Mouse (Mus musculus) hindbrain, embryonic 11.5 days (tissue): ENCODE results near the gene Cmtm5. TPM values are rescaled to one million over a fixed set of nuclear protein-coding genes. Genes with fewer than 3 reads are reported as not detected.
A peak's percentile ranks its signal among the peaks of the same experiment; 100 is the strongest.
"Not testable (repeated sequence)": the region's sequence is repeated elsewhere in the genome, so short reads cannot be mapped to it uniquely, and the experiment has no call there.

Experiments
- ATAC-seq: fragments of 200-750 bp; cut with Nextera tagmentation; 2 replicates; pipeline ENCODE4 v1.8.0; 2017; ENCODE audit warnings: mild to moderate bottlenecking, moderate TSS enrichment, moderate library complexity; ENCODE audit not compliant: low FRiP score
- DNase-seq: peaks from one replicate; pipeline ENCODE4 v3.0.0-alpha.2; 2015; ENCODE audit warnings: low spot score
- H3K27ac ChIP-seq: fragments of 300-500 bp; sonication (generic); 2 replicates; pipeline ENCODE4 v1.5.1; 2014; ENCODE audit warnings: mild to moderate bottlenecking, low read depth, low read length
- H3K27me3 ChIP-seq: fragments of 300-500 bp; sonication (generic); 2 replicates; pipeline ENCODE4 v1.6.1; 2014; ENCODE audit warnings: mild to moderate bottlenecking, low read length, moderate library complexity, mixed read lengths; ENCODE audit not compliant: control insufficient read depth, insufficient read depth
- H3K36me3 ChIP-seq: fragments of 300-500 bp; sonication (generic); 2 replicates; pipeline ENCODE4 v1.6.1; 2014; ENCODE audit warnings: mild to moderate bottlenecking, low read length, moderate library complexity, mixed read lengths; ENCODE audit not compliant: control insufficient read depth, insufficient read depth
- H3K4me1 ChIP-seq: fragments of 300-500 bp; sonication (generic); replicated peaks from 2 replicates; pipeline ENCODE4 v1.6.1; 2014; ENCODE audit warnings: low read length, mixed read lengths; ENCODE audit not compliant: control insufficient read depth, insufficient read depth
- H3K4me2 ChIP-seq: fragments of 300-500 bp; sonication (generic); replicated peaks from 2 replicates; pipeline ENCODE4 v1.6.1; 2014; ENCODE audit warnings: mild to moderate bottlenecking, low read depth, low read length
- H3K4me3 ChIP-seq: fragments of 300-500 bp; sonication (generic); 2 replicates; pipeline ENCODE4 v1.5.1; 2014; ENCODE audit warnings: low read depth, low read length
- H3K9ac ChIP-seq: fragments of 300-500 bp; sonication (generic); 2 replicates; pipeline ENCODE4 v1.6.1; 2014; ENCODE audit warnings: low read depth, low read length
- H3K9me3 ChIP-seq: fragments of 300-500 bp; sonication (generic); 2 replicates; pipeline ENCODE4 v1.6.1; 2016; ENCODE audit warnings: low read length; ENCODE audit not compliant: control insufficient read depth
- WGBS: fragments of 180-500 bp; shearing (Covaris S2); extraction: QIAGEN DNeasy Blood & Tissue Kit; methylation state at CpG from one replicate; pipeline ENCODE4 v1.1.7; 2014; 5-methylcytosine and 5-hydroxymethylcytosine counted together
- microRNA counts: library from miRNA; unstranded; fragments of <30 nt; microRNA quantifications from one replicate; lab custom pipeline; 2015
- polyA plus RNA-seq: library from polyadenylated mRNA; unstranded; fragments of >200 nt; fragmentation: Nextera tagmentation; extraction: Ambion mirVana; gene quantifications from 2 replicates; pipeline ENCODE4 v1.2.1, GENCODE M21; 2014

Cmtm5 gene
- polyA plus RNA-seq, 1 experiment from 2014 or later = 1.8 TPM

- 89% methylated on average over 7 of the region's 11 CpGs for WGBS
- H3K4me2 ChIP-seq, H3K4me3 ChIP-seq, H3K27ac ChIP-seq, DNase-seq, H3K4me1 ChIP-seq, H3K36me3 ChIP-seq, ATAC-seq, H3K9me3 ChIP-seq, H3K9ac ChIP-seq, H3K27me3 ChIP-seq: not testable (repeated sequence)
Observed at GRCm38 (mm10) chr14:54972786-54973185, 36.7 kb downstream of the Cmtm5 start.

DNA sequence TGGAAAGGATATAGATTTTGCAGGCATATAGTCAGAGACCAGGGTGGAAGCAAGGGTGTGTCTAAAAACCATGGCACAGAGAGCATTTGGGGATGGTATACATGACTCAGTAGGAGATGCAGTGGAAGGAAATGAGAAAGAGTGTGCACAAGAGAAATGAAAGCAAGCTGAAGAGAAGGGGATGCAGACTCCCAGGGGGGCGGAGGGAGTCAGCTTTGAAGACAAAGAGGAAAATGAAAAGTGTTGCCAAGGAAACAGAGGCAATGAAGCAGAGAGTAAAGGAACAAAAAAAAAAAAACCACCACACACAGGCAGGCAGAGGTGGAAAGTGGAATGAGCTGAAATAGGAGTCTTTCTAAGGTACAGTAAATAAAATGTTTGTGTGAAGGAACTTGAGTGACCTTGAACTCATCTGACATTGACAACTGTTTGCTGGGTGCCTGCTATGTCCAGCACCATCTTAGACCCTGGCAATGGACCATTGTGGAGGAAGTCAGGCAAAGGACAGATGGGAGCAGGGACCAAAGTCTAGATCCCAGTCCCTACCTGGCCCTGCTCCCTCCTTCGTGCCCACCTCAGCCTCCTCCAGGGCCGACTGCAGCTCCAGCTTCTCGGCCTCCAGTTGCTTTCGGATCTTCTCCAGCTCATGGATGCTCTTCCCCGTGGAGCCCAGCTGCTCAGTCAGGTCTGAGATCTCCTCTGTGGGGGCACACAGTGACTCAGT lies 38.2 kb downstream of the Cmtm5 start:
- H3K27me3 ChIP-seq = no peaks in the 10 kb centered on the region
- H3K36me3 ChIP-seq = no peaks in the 10 kb centered on the region
- DNase-seq (peak; percentile 42), ATAC-seq (no peak)
- no peak overlapping the region for H3K9ac ChIP-seq
- H3K27ac ChIP-seq = no peak overlapping the region
- H3K4me3 ChIP-seq = no peak overlapping the region
- H3K9me3 ChIP-seq = no peaks in the 10 kb centered on the region
- H3K4me1 ChIP-seq = no peaks in the 10 kb centered on the region; the same call in 1 of the 2 replicates
- H3K4me2 ChIP-seq = no peak overlapping the region
- 70% methylated on average over 6 of the region's 6 CpGs for WGBS

DNA sequence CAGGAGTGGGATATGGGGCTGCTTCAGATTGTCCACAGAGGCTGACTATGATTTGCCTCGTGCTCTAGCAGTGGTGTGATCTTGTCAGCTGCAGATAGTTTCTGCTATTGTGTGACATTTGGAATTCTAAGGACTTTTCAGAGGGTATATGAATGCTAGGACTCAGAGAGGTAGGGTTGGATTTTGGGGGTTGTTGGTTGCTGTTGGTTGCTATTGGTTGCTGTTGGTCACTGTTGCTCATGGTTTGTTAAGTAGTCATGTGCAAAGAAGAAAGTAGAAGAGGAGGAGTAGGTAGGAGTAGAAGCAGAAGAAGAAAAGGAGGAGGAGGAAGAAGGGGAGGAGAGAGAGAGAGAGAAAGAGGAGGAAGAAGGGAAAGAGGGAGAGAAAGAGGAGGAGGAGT lies 40.6 kb downstream of the Cmtm5 start, which contains the start of gene Gm17428:
Gene Gm17428, plus strand, starts transcription at position 301 of the 400 bp plus-strand sequence.
- Histone ChIP-seq H3K27me3 (no peaks in the 10 kb centered on the region), H3K4me2 (no peak within 1 kb of the TSS), H3K27ac (no peak within 1 kb of the TSS), H3K36me3 (no peaks in the 10 kb centered on the region), H3K4me1 (no peaks in the 10 kb centered on the region; the same call in 1 of the 2 replicates), H3K4me3 (no peak within 1 kb of the TSS), H3K9me3 (no peaks in the 10 kb centered on the region), H3K9ac (no peak within 1 kb of the TSS)
- ATAC-seq (no peak), DNase-seq (no peak)
- 69% methylated on average over 1 of the region's 1 CpGs for WGBS

- H3K9ac ChIP-seq = no peak overlapping the region
- no peak overlapping the region for H3K4me3 ChIP-seq
- WGBS = 92% methylated on average over 8 of the region's 8 CpGs
- ATAC-seq (no peak), DNase-seq (no peak)
- H3K9me3 ChIP-seq = no peaks in the 10 kb centered on the region
- H3K27me3 ChIP-seq = no peaks in the 10 kb centered on the region
- no peak overlapping the region for H3K27ac ChIP-seq
- no peaks in the 10 kb centered on the region for H3K36me3 ChIP-seq
- H3K4me2 ChIP-seq = no peak overlapping the region
- no peaks in the 10 kb centered on the region; the same call in 1 of the 2 replicates for H3K4me1 ChIP-seq
Observed at GRCm38 (mm10) chr14:54978664-54979063, 42.6 kb downstream of the Cmtm5 start.

DNA sequence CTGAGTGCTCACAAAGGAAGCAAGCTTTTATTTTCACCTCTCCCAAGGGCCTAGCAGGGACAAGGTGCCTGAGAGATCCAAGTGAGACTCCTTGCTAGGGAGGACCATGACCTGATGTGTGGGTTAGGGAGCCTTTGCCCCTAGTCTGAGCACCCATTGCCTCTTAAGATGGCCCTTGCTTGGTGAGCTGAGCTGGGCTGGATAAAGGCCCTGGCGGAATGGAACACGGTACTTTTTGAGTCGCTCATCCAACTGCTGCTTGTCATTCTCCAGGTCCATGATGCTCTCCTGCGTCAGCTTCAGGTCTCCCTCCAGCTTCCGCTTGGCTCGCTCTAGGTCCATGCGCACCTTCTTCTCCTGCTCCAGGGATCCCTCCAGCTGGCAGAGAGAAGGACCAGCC lies 45.9 kb downstream of the Cmtm5 start:
- Histone ChIP-seq H3K9me3 (no peaks in the 10 kb centered on the region), H3K36me3 (no peaks in the 10 kb centered on the region), H3K27ac (no peak overlapping the region), H3K4me2 (no peak overlapping the region), H3K9ac (no peak overlapping the region), H3K4me1 (no peaks in the 10 kb centered on the region), H3K4me3 (no peak overlapping the region), H3K27me3 (no peaks in the 10 kb centered on the region)
- ATAC-seq (no peak), DNase-seq (no peak)
- 95% methylated on average over 7 of the region's 7 CpGs for WGBS

- not testable (repeated sequence) for H3K4me1 ChIP-seq, H3K27me3 ChIP-seq, DNase-seq, H3K36me3 ChIP-seq, H3K4me3 ChIP-seq, H3K9ac ChIP-seq, H3K4me2 ChIP-seq, H3K27ac ChIP-seq, ATAC-seq, H3K9me3 ChIP-seq
- 85% methylated on average over 9 of the region's 9 CpGs for WGBS
Observed at GRCm38 (mm10) chr14:54988350-54988874, 52.4 kb downstream of the Cmtm5 start.

MicroRNAs encoded within 50 kb of the gene (microRNA counts, 519-probe panel; counts per million panel counts)
- microRNA mmu-miR-208a (lab: Ali Mortazavi, UCI) = not detected
- not detected for microRNA mmu-miR-208b (lab: Ali Mortazavi, UCI)

Other genes starting within 250 kb of the Cmtm5 start
- gene Acin1, start 249.3 kb upstream of the Cmtm5 start, polyA plus RNA-seq = 148 and 185 TPM in 2 replicates
- 0.06 TPM in 2 replicates for gene Gm29776, start 237.4 kb upstream of the Cmtm5 start, polyA plus RNA-seq
- 0.20 TPM in 1 of 2 replicates, not detected in the other for gene Cebpe, start 224.1 kb upstream of the Cmtm5 start, polyA plus RNA-seq
- 2.8 and 3.3 TPM in 2 replicates for gene Slc7a8, start 154.3 kb upstream of the Cmtm5 start, polyA plus RNA-seq
- not detected in 2 replicates for gene Rnf212b, start 122.1 kb upstream of the Cmtm5 start, polyA plus RNA-seq
- gene Homez, start 65.3 kb upstream of the Cmtm5 start, polyA plus RNA-seq = 11.0 and 14.2 TPM in 2 replicates
- 1.0 and 1.3 TPM in 2 replicates for gene Ppp1r3e, start 58.7 kb upstream of the Cmtm5 start, polyA plus RNA-seq
- gene Bcl2l2, start 52.9 kb upstream of the Cmtm5 start, polyA plus RNA-seq = 3.2 and 4.3 TPM in 2 replicates
- not detected in 2 replicates for gene Gm20521, start 52.8 kb upstream of the Cmtm5 start, polyA plus RNA-seq
- gene Pabpn1, start 43.8 kb upstream of the Cmtm5 start, polyA plus RNA-seq = 168 and 173 TPM in 2 replicates
- gene Slc22a17, start 23.1 kb upstream of the Cmtm5 start, polyA plus RNA-seq = 40.2 and 41.0 TPM in 2 replicates
- 20.7 and 22.2 TPM in 2 replicates for gene Efs, start 10.1 kb upstream of the Cmtm5 start, polyA plus RNA-seq
- gene Il25, start 3.6 kb upstream of the Cmtm5 start, polyA plus RNA-seq = 0.47 TPM in 1 of 2 replicates, not detected in the other
- gene Myh6, start 30.7 kb downstream of the Cmtm5 start, polyA plus RNA-seq = 0.34 and 0.84 TPM in 2 replicates
- not detected in 2 replicates for gene Gm17428, start 40.7 kb downstream of the Cmtm5 start, polyA plus RNA-seq
- 1.8 and 3.3 TPM in 2 replicates for gene Myh7, start 58.4 kb downstream of the Cmtm5 start, polyA plus RNA-seq
- gene Ngdn, start 79.2 kb downstream of the Cmtm5 start, polyA plus RNA-seq = 79.7 and 81.5 TPM in 2 replicates
- gene Zfhx2, start 156.1 kb downstream of the Cmtm5 start, polyA plus RNA-seq = 16.1 and 20.8 TPM in 2 replicates
- 18.2 and 20.9 TPM in 2 replicates for gene Thtpa, start 158.5 kb downstream of the Cmtm5 start, polyA plus RNA-seq
- 9.0 and 9.4 TPM in 2 replicates for gene Ap1g2, start 170.3 kb downstream of the Cmtm5 start, polyA plus RNA-seq
- 2.8 and 3.3 TPM in 2 replicates for gene Jph4, start 180.7 kb downstream of the Cmtm5 start, polyA plus RNA-seq